Comparison of ENCODE assay signal across 30 mouse cellular contexts in genomic region chr4:57049281-57049921, GRCm38 (mm10). TPM values are rescaled to one million over a fixed set of nuclear protein-coding genes. Genes with fewer than 3 reads are reported as not detected.
A peak's percentile ranks its signal among the peaks of the same experiment; 100 is the strongest.
DNase-seq lines count a peak whose midpoint lies in the region; ATAC-seq and TF ChIP-seq lines count a peak whose summit lies in the region.
"Had no signal": no experiment of that assay in that cellular context is flagged by ENCODE, and none has a peak within 500 bp of the region (broad histone marks: within the 10 kb centered on the region; RNA-seq: fewer than 3 reads in every experiment).

No protein-coding gene starts in this region.

- no peak overlapping the region for H3K4me3 ChIP-seq in forebrain, embryonic 12.5 days (replicated peaks)
- H3K4me3 ChIP-seq in forebrain, embryonic 11.5 days (ENCODE audit: low read depth, low read length), result no peak overlapping the region
- no peak overlapping the region for H3K4me3 ChIP-seq in layer of hippocampus, adult 2 months
- no peak overlapping the region for H3K4me3 ChIP-seq in midbrain, embryonic 12.5 days
- H3K4me3 ChIP-seq in midbrain, postnatal 0 days (ENCODE audit: low read depth, low read length), result no peak overlapping the region
- H3K4me3 ChIP-seq: erythroblast, embryonic 14.5 days; heart, embryonic 10.5 days; heart, embryonic 15.5 days; hindbrain, embryonic 13.5 days had no signal

- no peak for TF ChIP-seq CTCF in layer of hippocampus, adult 2 months (conservative IDR thresholded peaks at IDR 0.05)
- no peak for TF ChIP-seq CTCF in midbrain, postnatal 0 days (IDR thresholded peaks at IDR 0.05)

- H3K9ac ChIP-seq in forebrain, embryonic 12.5 days, result no peak overlapping the region
- H3K9ac ChIP-seq in forebrain, embryonic 11.5 days (ENCODE audit: low read length), result no peak overlapping the region
- H3K9ac ChIP-seq in midbrain, embryonic 12.5 days (replicated peaks), result no peak overlapping the region
- no peak overlapping the region for H3K9ac ChIP-seq in midbrain, postnatal 0 days (replicated peaks; ENCODE audit: low read length, poor library complexity, severe bottlenecking)
- H3K9ac ChIP-seq: forebrain, postnatal 0 days; heart, embryonic 15.5 days; hindbrain, embryonic 13.5 days; liver, embryonic 14.5 days had no signal

- no peaks in the 10 kb centered on the region for H3K36me3 ChIP-seq in forebrain, embryonic 12.5 days (replicated peaks)
- H3K36me3 ChIP-seq in forebrain, embryonic 11.5 days (ENCODE audit: control insufficient read depth, insufficient read depth, low read length), result no peaks in the 10 kb centered on the region
- no peaks in the 10 kb centered on the region for H3K36me3 ChIP-seq in midbrain, embryonic 12.5 days
- no peaks in the 10 kb centered on the region for H3K36me3 ChIP-seq in midbrain, postnatal 0 days (ENCODE audit: insufficient read depth, low read length)
- H3K36me3 ChIP-seq: heart, embryonic 10.5 days; heart, embryonic 15.5 days had no signal

- no peak overlapping the region for H3K4me2 ChIP-seq in forebrain, embryonic 12.5 days
- H3K4me2 ChIP-seq in forebrain, embryonic 11.5 days (ENCODE audit: low read depth, low read length, severe bottlenecking), result no peak overlapping the region
- H3K4me2 ChIP-seq in midbrain, embryonic 12.5 days (replicated peaks), result no peak overlapping the region
- H3K4me2 ChIP-seq in midbrain, postnatal 0 days (ENCODE audit: low read depth, low read length, poor library complexity, severe bottlenecking), result no peak overlapping the region
- H3K4me2 ChIP-seq: heart, embryonic 15.5 days; hindbrain, embryonic 13.5 days had no signal

- ATAC-seq in forebrain, embryonic 12.5 days (ENCODE audit: low FRiP score), result no peak
- ATAC-seq in forebrain, embryonic 11.5 days (replicated peaks; ENCODE audit: low FRiP score), result no peak
- peak; percentile 68; the same call in 1 of the 2 replicates for ATAC-seq in midbrain, embryonic 12.5 days (ENCODE audit: low FRiP score, low read depth)
- ATAC-seq in midbrain, postnatal 0 days (ENCODE audit: low FRiP score), result no peak
- ATAC-seq: forebrain, postnatal 0 days; inflammation-experienced regulatory T-cells, adult 6 months; Patski had no signal

- WGBS in forebrain, embryonic 12.5 days, result 38% methylated on average over 5 of the region's 5 CpGs
- 48% methylated on average over 5 of the region's 5 CpGs for WGBS in forebrain, embryonic 11.5 days
- 46% methylated on average over 5 of the region's 5 CpGs for WGBS in midbrain, embryonic 12.5 days
- 46% methylated on average over 5 of the region's 5 CpGs for WGBS in midbrain, postnatal 0 days

- H3K4me1 ChIP-seq in forebrain, embryonic 12.5 days, result peaks cover 14% of the 10 kb centered on the region
- peaks cover 4% of the 10 kb centered on the region; the same call in 1 of the 2 replicates for H3K4me1 ChIP-seq in forebrain, embryonic 11.5 days (replicated peaks; ENCODE audit: control insufficient read depth, insufficient read depth, low read length)
- peaks cover 31% of the 10 kb centered on the region for H3K4me1 ChIP-seq in midbrain, embryonic 12.5 days
- no peaks in the 10 kb centered on the region for H3K4me1 ChIP-seq in midbrain, postnatal 0 days (ENCODE audit: insufficient read depth, low read length)

- no peak for DNase-seq in forebrain, embryonic 11.5 days (ENCODE audit: low spot score)
- no peak for DNase-seq in layer of hippocampus, adult 2 months (ENCODE audit: low spot score in 2 of 2)
- DNase-seq in layer of hippocampus, postnatal 14 days (ENCODE audit: low spot score in 2 of 2), result no peak
- no peak for DNase-seq in midbrain, postnatal 0 days (ENCODE audit: low spot score)
- DNase-seq in right cerebral cortex, postnatal 4 days, result no peak
- DNase-seq: forebrain, postnatal 0 days; gastrocnemius, postnatal 25 days; heart, adult 11 months; kidney, adult 11 months; kidney, postnatal 14 days; liver; lung, adult 2 months; lung, postnatal 10 days; right cerebral cortex, postnatal 25 days; spleen, adult 18-20 months; thymus, adult 18-20 months; thymus, postnatal 25 days had no signal

- no peaks in the 10 kb centered on the region for H3K27me3 ChIP-seq in forebrain, embryonic 12.5 days
- no peaks in the 10 kb centered on the region for H3K27me3 ChIP-seq in forebrain, embryonic 11.5 days (ENCODE audit: control insufficient read depth, insufficient read depth, low read length)
- no peaks in the 10 kb centered on the region for H3K27me3 ChIP-seq in midbrain, embryonic 12.5 days
- no peaks in the 10 kb centered on the region for H3K27me3 ChIP-seq in midbrain, postnatal 0 days (ENCODE audit: insufficient read depth, low read length)
- H3K27me3 ChIP-seq: heart, embryonic 15.5 days; hindbrain, embryonic 13.5 days had no signal

- H3K9me3 ChIP-seq in forebrain, embryonic 12.5 days, result no peaks in the 10 kb centered on the region
- no peaks in the 10 kb centered on the region for H3K9me3 ChIP-seq in forebrain, embryonic 11.5 days (ENCODE audit: control insufficient read depth, low read length)
- H3K9me3 ChIP-seq in midbrain, embryonic 12.5 days, result no peaks in the 10 kb centered on the region
- no peaks in the 10 kb centered on the region for H3K9me3 ChIP-seq in midbrain, postnatal 0 days (ENCODE audit: low read length)
- H3K9me3 ChIP-seq: heart, embryonic 10.5 days; heart, embryonic 15.5 days; hindbrain, embryonic 13.5 days had no signal

- H3K27ac ChIP-seq in forebrain, embryonic 12.5 days, result peak overlapping the region; percentile 46; the same call in 1 of the 2 replicates
- no peak overlapping the region for H3K27ac ChIP-seq in forebrain, embryonic 11.5 days (ENCODE audit: low read depth, low read length)
- peak overlapping the region; percentile 2; the same call in 1 of the 2 replicates for H3K27ac ChIP-seq in layer of hippocampus, adult 2 months
- H3K27ac ChIP-seq in midbrain, embryonic 12.5 days (replicated peaks), result peak overlapping the region; percentile 42; the same call in 1 of the 2 replicates
- H3K27ac ChIP-seq in midbrain, postnatal 0 days (ENCODE audit: low read depth, low read length), result no peak overlapping the region
- H3K27ac ChIP-seq: heart, embryonic 10.5 days; heart, embryonic 15.5 days; hindbrain, embryonic 13.5 days; liver, embryonic 14.5 days; macrophage had no signal

RNA-seq across cellular contexts. Expression of gene Frrs1l, which starts 59.2 kb away (rescaled TPM):
- 9.7 and 10.2 TPM in 2 replicates for polyA plus RNA-seq in forebrain, embryonic 12.5 days (2016; fragmentation: Nextera tagmentation; extraction: Ambion mirVana)
- polyA plus RNA-seq in forebrain, embryonic 11.5 days (2014; fragmentation: Nextera tagmentation; extraction: Ambion mirVana), result 5.3 and 5.4 TPM in 2 replicates
- total RNA-seq in layer of hippocampus, adult 2 months (2021), result 100 to 1,000 TPM; 222 to 227 TPM
- total RNA-seq in layer of hippocampus, postnatal 14 days (2021), result 100 to 1,000 TPM; 161 to 167 TPM
- polyA plus RNA-seq in midbrain, embryonic 12.5 days (2016; fragmentation: Nextera tagmentation; extraction: Ambion mirVana), result 7.6 and 11.6 TPM in 2 replicates
- total RNA-seq in midbrain, postnatal 0 days (2014; rRNA removed), result 36.8 and 37.9 TPM in 2 replicates
- 17.9 and 21.2 TPM in 2 replicates for polyA plus RNA-seq in midbrain, postnatal 0 days (2015; fragmentation: Nextera tagmentation; extraction: Ambion mirVana)
- total RNA-seq: gastrocnemius, postnatal 25 days; megakaryocyte-erythroid progenitor cell, adult 5-6 weeks; MEL; neutrophil, adult 5-6 weeks had no signal
- polyA plus RNA-seq: erythroblast, embryonic 14.5 days; inflammation-experienced regulatory T-cells, adult 6 months; macrophage; Patski had no signal

Comparison
In these comparisons a context has a peak if more than half of its experiments do, and no peak if none do; other contexts are left out.
1. H3K27ac ChIP-seq: peak in forebrain, embryonic 12.5 days (single experiment), layer of hippocampus, adult 2 months (single experiment) and midbrain, embryonic 12.5 days (single experiment); none in forebrain, embryonic 11.5 days (single experiment) and midbrain, postnatal 0 days (single experiment).